Mouse (Mus musculus) spleen, adult 2 months (tissue): ENCODE results near the gene Ceacam19.

Source experiments
- CTCF ChIP-seq: fragments of 200-500 bp; IDR thresholded peaks from 2 replicates; pipeline ENCODE4 v1.5.1; 2011; ENCODE audit warnings: mild to moderate bottlenecking, inconsistent platforms; ENCODE audit not compliant: insufficient read depth, insufficient read length, insufficient replicate concordance; ENCODE audit errors: extremely low read depth
- POLR2A ChIP-seq: fragments of 200-500 bp; IDR thresholded peaks from 2 replicates; pipeline ENCODE4 v1.6.1; 2011; ENCODE audit warnings: low read depth, low read length, inconsistent platforms

DNA sequence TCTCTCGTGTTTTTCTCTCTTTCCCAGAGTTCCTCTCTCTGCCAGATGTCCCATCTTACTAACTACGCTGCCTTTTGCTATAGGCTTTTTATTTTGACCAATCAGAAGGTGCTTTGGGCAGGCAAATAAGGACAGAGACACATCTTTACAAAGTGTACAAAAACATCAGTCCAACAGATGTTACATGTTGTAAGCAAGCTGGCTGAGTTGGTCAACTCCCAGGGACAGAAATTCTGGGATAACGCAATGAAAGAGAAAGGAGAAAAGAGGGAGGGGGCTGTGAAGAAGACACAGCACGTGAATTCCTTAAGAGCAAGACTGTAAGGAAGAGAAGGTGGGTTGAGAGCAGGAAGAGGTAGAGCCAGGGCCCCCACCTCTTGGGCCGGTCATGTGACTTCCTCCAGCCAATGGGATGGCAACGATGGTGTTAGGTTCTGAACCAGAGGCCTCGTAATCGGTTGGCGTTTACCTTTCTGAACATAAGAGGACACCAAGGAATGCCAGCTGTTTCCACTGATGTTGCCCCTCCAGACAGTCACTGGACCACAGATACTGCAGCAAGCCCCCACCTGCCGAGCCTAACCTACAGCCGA is 49.6 kb upstream of the Ceacam19 start:
- TF ChIP-seq CTCF (no peak), POLR2A (no peak)
